Mouse (Mus musculus) limb, embryonic 14.5 days (tissue): ENCODE results near the gene Ccl3. TPM values are rescaled to one million over a fixed set of nuclear protein-coding genes. Genes with fewer than 3 reads are reported as not detected.

Source experiments
- ATAC-seq: fragments of 200-750 bp; cut with Nextera tagmentation; 2 replicates; pipeline ENCODE4 v1.8.0; 2017; ENCODE audit warnings: low read depth, moderate number of reproducible peaks, moderate TSS enrichment; ENCODE audit not compliant: low FRiP score
- DNase-seq: peaks from one replicate; pipeline ENCODE4 v3.0.0-alpha.2; 2015; ENCODE audit warnings: low spot score
- H3K27ac ChIP-seq: fragments of 300-500 bp; sonication (generic); replicated peaks from 2 replicates; pipeline ENCODE4 v1.5.1; 2014; ENCODE audit warnings: low read depth, mild to moderate bottlenecking, low read length, moderate library complexity, mixed read lengths
- H3K27me3 ChIP-seq: fragments of 300-500 bp; sonication (generic); 2 replicates; pipeline ENCODE4 v1.6.1; 2014; ENCODE audit warnings: low read length, mixed read lengths; ENCODE audit not compliant: control insufficient read depth, insufficient read depth
- H3K36me3 ChIP-seq: fragments of 300-500 bp; sonication (generic); 2 replicates; pipeline ENCODE4 v1.6.1; 2014; ENCODE audit warnings: mild to moderate bottlenecking, low read length, moderate library complexity, mixed read lengths; ENCODE audit not compliant: control insufficient read depth, insufficient read depth
- H3K4me1 ChIP-seq: fragments of 300-500 bp; sonication (generic); 2 replicates; pipeline ENCODE4 v1.6.1; 2014; ENCODE audit warnings: antibody characterized with exemption, low read length, mixed read lengths; ENCODE audit not compliant: control insufficient read depth, insufficient read depth
- H3K4me2 ChIP-seq: fragments of 300-500 bp; sonication (generic); replicated peaks from 2 replicates; pipeline ENCODE4 v1.6.1; 2014; ENCODE audit warnings: low read depth, mild to moderate bottlenecking, low read length, moderate library complexity; ENCODE audit not compliant: severe bottlenecking
- H3K4me3 ChIP-seq: fragments of 300-500 bp; sonication (generic); replicated peaks from 2 replicates; pipeline ENCODE4 v1.5.1; 2014; ENCODE audit warnings: low read length
- H3K9ac ChIP-seq: fragments of 300-500 bp; sonication (generic); 2 replicates; pipeline ENCODE4 v1.6.1; 2014; ENCODE audit warnings: mild to moderate bottlenecking, low read depth, low read length, moderate library complexity; ENCODE audit not compliant: severe bottlenecking
- H3K9me3 ChIP-seq: fragments of 300-500 bp; sonication (generic); 2 replicates; pipeline ENCODE4 v1.6.1; 2016; ENCODE audit warnings: low read length; ENCODE audit not compliant: control insufficient read depth
- POLR2A ChIP-seq: fragments of 200-500 bp; IDR thresholded peaks from 2 replicates; pipeline ENCODE4 v1.8.0; 2012; ENCODE audit warnings: inconsistent platforms, mild to moderate bottlenecking, moderate library complexity, borderline replicate concordance; ENCODE audit not compliant: insufficient read depth, insufficient read length; ENCODE audit errors: extremely low read depth
- WGBS: fragments of 180-500 bp; shearing (Covaris S2); extraction: QIAGEN DNeasy Blood & Tissue Kit; methylation state at CpG from one replicate; pipeline ENCODE4 v1.1.7; 2014; 5-methylcytosine and 5-hydroxymethylcytosine counted together
- polyA plus RNA-seq, 2 experiments: library from polyadenylated mRNA; depleted of rRNA in 1 of 2; stranded (reverse) in 1 of 2; unstranded in 1 of 2; fragments of >200 nt; fragmentation: Nextera tagmentation in 1 of 2; extraction: Ambion mirVana in 1 of 2; gene quantifications; 2 replicates each; pipeline versions ENCODE4 v1.2.1 to v1.2.3; 2012 to 2014

Gene Ccl3
- polyA plus RNA-seq, 2 experiments, result 1.4 to 1.9 TPM

GRCm38 (mm10) chr11:83623586-83623985 is 25.6 kb downstream of the Ccl3 start:
- no peak for ATAC-seq
- H3K36me3 ChIP-seq, result no peaks in the 10 kb centered on the region
- H3K27ac ChIP-seq, result no peak overlapping the region
- DNase-seq, result no peak
- H3K4me2 ChIP-seq, result no peak overlapping the region
- H3K4me1 ChIP-seq, result no peaks in the 10 kb centered on the region
- H3K4me3 ChIP-seq, result no peak overlapping the region
- TF ChIP-seq POLR2A, result no peak
- H3K9me3 ChIP-seq, result no peaks in the 10 kb centered on the region
- no peaks in the 10 kb centered on the region for H3K27me3 ChIP-seq
- H3K9ac ChIP-seq, result no peak overlapping the region
- 88% methylated on average over 3 of the region's 3 CpGs for WGBS

- Histone ChIP-seq H3K9ac (no peak overlapping the region), H3K27ac (no peak overlapping the region), H3K27me3 (no peaks in the 10 kb centered on the region), H3K4me1 (no peaks in the 10 kb centered on the region), H3K36me3 (no peaks in the 10 kb centered on the region), H3K9me3 (no peaks in the 10 kb centered on the region), H3K4me3 (no peak overlapping the region), H3K4me2 (no peak overlapping the region)
- WGBS, result 100% methylated on average over 1 of the region's 1 CpGs
- DNase-seq, result no peak
- no peak for TF ChIP-seq POLR2A
- ATAC-seq, result no peak
Observed at GRCm38 (mm10) chr11:83619037-83619436, 30.1 kb downstream of the Ccl3 start.

- H3K4me3 ChIP-seq, result no peak overlapping the region
- no peak for DNase-seq
- H3K27ac ChIP-seq, result no peak overlapping the region
- ATAC-seq, result no peak
- H3K4me2 ChIP-seq, result no peak overlapping the region
- H3K4me1 ChIP-seq, result no peaks in the 10 kb centered on the region
- no peaks in the 10 kb centered on the region for H3K27me3 ChIP-seq
- TF ChIP-seq POLR2A, result no peak
- no peak overlapping the region for H3K9ac ChIP-seq
- H3K36me3 ChIP-seq, result no peaks in the 10 kb centered on the region
- no peaks in the 10 kb centered on the region for H3K9me3 ChIP-seq
- 63% methylated on average over 5 of the region's 5 CpGs for WGBS
Observed at GRCm38 (mm10) chr11:83618238-83618637, 30.9 kb downstream of the Ccl3 start.

GRCm38 (mm10) chr11:83616586-83616985 is 32.6 kb downstream of the Ccl3 start:
- WGBS, result 86% methylated on average over 1 of the region's 1 CpGs
- TF ChIP-seq POLR2A, result no peak

GRCm38 (mm10) chr11:83610900-83611299 is 38.3 kb downstream of the Ccl3 start:
- ATAC-seq, result no peak

More at GRCm38 (mm10) chr11:83616586-83616985, 32.6 kb downstream of the Ccl3 start:
- Histone ChIP-seq H3K36me3 (no peaks in the 10 kb centered on the region), H3K9me3 (no peaks in the 10 kb centered on the region), H3K4me2 (no peak overlapping the region), H3K9ac (no peak overlapping the region), H3K27me3 (no peaks in the 10 kb centered on the region), H3K4me3 (no peak overlapping the region), H3K27ac (no peak overlapping the region), H3K4me1 (no peaks in the 10 kb centered on the region)
- ATAC-seq (no peak), DNase-seq (no peak)

GRCm38 (mm10) chr11:83606396-83606795 is 42.8 kb downstream of the Ccl3 start:
- 30% methylated on average over 1 of the region's 1 CpGs for WGBS
- Histone ChIP-seq H3K9me3 (no peaks in the 10 kb centered on the region), H3K27ac (no peak overlapping the region), H3K27me3 (no peaks in the 10 kb centered on the region), H3K4me2 (no peak overlapping the region), H3K9ac (no peak overlapping the region), H3K36me3 (no peaks in the 10 kb centered on the region), H3K4me1 (no peaks in the 10 kb centered on the region), H3K4me3 (no peak overlapping the region)
- no peak for TF ChIP-seq POLR2A
- DNase-seq (no peak), ATAC-seq (no peak)

More at GRCm38 (mm10) chr11:83610900-83611299, 38.3 kb downstream of the Ccl3 start:
- Histone ChIP-seq H3K9me3 (no peaks in the 10 kb centered on the region), H3K27ac (no peak overlapping the region), H3K9ac (no peak overlapping the region), H3K4me3 (no peak overlapping the region), H3K4me1 (no peaks in the 10 kb centered on the region), H3K4me2 (no peak overlapping the region), H3K27me3 (no peaks in the 10 kb centered on the region), H3K36me3 (no peaks in the 10 kb centered on the region)
- no peak for DNase-seq
- no peak for TF ChIP-seq POLR2A
- 71% methylated on average over 2 of the region's 2 CpGs for WGBS
